Mouse (Mus musculus) small intestine, adult 2 months (tissue): Measurements from ENCODE around the gene Sigmar1. TPM values are rescaled to one million over a fixed set of nuclear protein-coding genes. Genes with fewer than 3 reads are reported as not detected.
"Not testable (repeated sequence)": the region's sequence is repeated elsewhere in the genome, so short reads cannot be mapped to it uniquely, and the experiment has no call there.

ENCODE experiments used
- H3K27ac ChIP-seq: fragments of 200-500 bp; 2 replicates; pipeline ENCODE4 v1.5.1; 2012; ENCODE audit warnings: low read depth, low read length, control low read depth, inconsistent platforms; ENCODE audit not compliant: insufficient read depth
- H3K27me3 ChIP-seq: fragments of 200-500 bp; 2 replicates; pipeline ENCODE4 v1.6.1; 2012; ENCODE audit warnings: mild to moderate bottlenecking, moderate library complexity, low read length, inconsistent platforms; ENCODE audit not compliant: control insufficient read depth, insufficient read depth
- H3K36me3 ChIP-seq: fragments of 200-500 bp; 2 replicates; pipeline ENCODE4 v1.6.1; 2012; ENCODE audit warnings: mild to moderate bottlenecking, low read length, control low read depth, inconsistent platforms; ENCODE audit not compliant: control insufficient read depth, insufficient read depth
- H3K4me1 ChIP-seq: fragments of 200-500 bp; 2 replicates; pipeline ENCODE4 v1.6.1; 2012; ENCODE audit warnings: low read length, inconsistent platforms, mixed read lengths; ENCODE audit not compliant: control insufficient read depth, insufficient read depth, insufficient read length
- H3K4me3 ChIP-seq: fragments of 200-500 bp; 2 replicates; pipeline ENCODE4 v1.5.1; 2012; ENCODE audit warnings: low read depth, mild to moderate bottlenecking, control low read depth, inconsistent platforms, low read length, moderate library complexity
- CTCF ChIP-seq: fragments of 200-500 bp; IDR thresholded peaks from 2 replicates; pipeline ENCODE4 v1.5.1; 2012; ENCODE audit warnings: low read depth, mild to moderate bottlenecking, control low read depth, inconsistent platforms, low read length, moderate library complexity, mixed read lengths; ENCODE audit not compliant: insufficient replicate concordance, insufficient read length; ENCODE audit errors: extremely low read depth
- POLR2A ChIP-seq: fragments of 200-500 bp; IDR thresholded peaks from 2 replicates; pipeline ENCODE4 v1.6.1; 2012; ENCODE audit warnings: low read depth, mild to moderate bottlenecking, control low read depth, inconsistent platforms, low read length, moderate library complexity
- WGBS: fragments of 180-500 bp; shearing (Covaris S2); methylation state at CpG from one replicate; pipeline ENCODE4 v1.1.7; 2018; 5-methylcytosine and 5-hydroxymethylcytosine counted together
- polyA plus RNA-seq: library from polyadenylated mRNA; depleted of rRNA; stranded (reverse); fragments of >200 nt; gene quantifications from 2 replicates; pipeline ENCODE4 v1.2.3, GENCODE M21; 2012

Sigmar1 gene
- polyA plus RNA-seq, 1 experiment = 44.0 TPM

DNA sequence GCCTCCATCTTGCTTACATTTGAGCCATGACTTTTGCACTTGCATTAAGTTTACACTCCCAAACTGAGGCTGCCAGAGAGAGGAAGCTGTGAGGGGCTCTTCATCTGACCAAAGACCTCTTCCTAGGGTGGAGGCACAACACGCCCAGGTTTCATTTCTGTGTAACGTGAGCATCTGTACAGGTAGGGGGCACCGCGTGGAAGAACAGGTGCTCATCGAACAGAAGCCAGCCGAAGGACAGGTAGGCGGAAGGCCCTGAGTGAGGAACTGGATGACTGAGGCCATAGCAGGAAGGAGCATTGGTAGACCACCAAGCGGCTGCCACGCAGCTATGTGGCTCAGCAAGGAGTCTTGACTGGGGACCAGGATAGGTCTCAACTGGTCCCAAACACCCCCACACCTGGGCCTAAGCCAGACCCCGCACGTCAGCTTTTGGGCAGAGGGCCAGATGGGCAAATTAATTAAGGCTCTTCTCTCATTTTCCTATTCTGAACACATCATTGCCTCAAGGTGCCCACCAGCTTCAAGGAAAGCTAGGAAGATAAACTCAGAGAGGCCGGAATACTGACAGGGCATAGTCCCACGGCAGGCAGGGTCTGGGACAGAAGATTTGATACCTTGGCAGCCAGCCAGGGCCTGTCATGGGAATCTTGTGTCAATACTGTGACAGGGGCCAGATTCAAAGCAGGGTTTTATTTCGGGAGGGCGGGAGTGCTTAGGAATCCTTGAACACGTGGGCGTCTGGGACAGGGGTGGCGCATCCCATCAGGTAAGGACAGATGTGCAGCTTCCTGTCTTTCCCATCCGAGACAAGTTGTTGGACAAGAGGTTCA, 49.8 kb downstream of the Sigmar1 start:
- Histone ChIP-seq H3K4me1 (no peaks in the 10 kb centered on the region), H3K27me3 (no peaks in the 10 kb centered on the region; the same call in 1 of the 2 replicates), H3K27ac (no peak overlapping the region), H3K4me3 (no peak overlapping the region), H3K36me3 (no peaks in the 10 kb centered on the region)
- WGBS = 53% methylated on average over 19 of the region's 19 CpGs
- TF ChIP-seq POLR2A = no peak
- TF ChIP-seq CTCF = no peak

GRCm38 (mm10) chr4:41704651-41705050, 51.3 kb downstream of the Sigmar1 start:
- Histone ChIP-seq H3K27ac (no peak overlapping the region), H3K36me3 (no peaks in the 10 kb centered on the region), H3K4me1 (no peaks in the 10 kb centered on the region), H3K27me3 (no peaks in the 10 kb centered on the region; the same call in 1 of the 2 replicates), H3K4me3 (no peak overlapping the region)
- WGBS = 11% methylated on average over 5 of the region's 5 CpGs
- TF ChIP-seq POLR2A (no peak), CTCF (no peak)

GRCm38 (mm10) chr4:41702226-41702625, 53.7 kb downstream of the Sigmar1 start:
- H3K4me1 ChIP-seq, H3K4me3 ChIP-seq, H3K36me3 ChIP-seq, H3K27me3 ChIP-seq, H3K27ac ChIP-seq: not testable (repeated sequence)
- WGBS = 85% methylated on average over 2 of the region's 2 CpGs

- 76% methylated on average over 7 of the region's 8 CpGs for WGBS
- H3K27ac ChIP-seq, H3K4me1 ChIP-seq, H3K27me3 ChIP-seq, H3K4me3 ChIP-seq, H3K36me3 ChIP-seq: not testable (repeated sequence)
These were observed 55.7 kb downstream of the Sigmar1 start for GRCm38 (mm10) chr4:41700224-41700623.

GRCm38 (mm10) chr4:41699783-41700182, 56.2 kb downstream of the Sigmar1 start, which contains the start of gene Il11ra1:
Gene Il11ra1 (plus strand): TSS chr4:41699989.
- not testable (repeated sequence) for H3K4me3 ChIP-seq, H3K27me3 ChIP-seq, H3K27ac ChIP-seq, H3K36me3 ChIP-seq, H3K4me1 ChIP-seq
- WGBS = 82% methylated on average over 10 of the region's 10 CpGs

DNA sequence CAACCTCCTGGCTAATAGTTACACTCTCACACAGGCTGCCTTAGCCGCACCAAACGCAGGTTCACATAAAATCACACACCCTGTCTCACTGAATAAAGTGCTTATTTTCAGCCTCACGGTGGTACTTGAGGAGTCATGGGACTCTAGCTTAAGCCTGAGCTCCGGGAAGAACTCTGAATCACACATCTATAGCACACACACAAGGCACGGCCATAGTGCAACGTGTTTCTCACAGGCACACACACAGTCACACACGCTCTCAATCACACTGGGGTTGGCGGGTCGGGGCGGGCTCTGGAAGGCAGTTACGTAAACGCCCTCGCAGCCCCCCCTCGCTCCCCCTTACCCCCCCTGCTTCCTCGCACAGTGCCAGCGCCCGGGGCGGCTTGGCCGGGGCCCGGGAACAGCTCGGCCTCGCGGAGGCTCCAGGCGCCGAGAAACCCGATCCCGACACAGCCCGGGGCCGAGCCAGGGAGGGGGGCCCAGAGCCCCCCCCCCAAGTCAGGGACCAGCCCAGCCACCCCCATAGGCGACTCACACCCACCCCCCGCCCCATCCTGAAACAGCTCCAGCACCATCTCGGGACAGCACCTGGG, 57.4 kb downstream of the Sigmar1 start:
- H3K27ac ChIP-seq, H3K36me3 ChIP-seq, H3K4me3 ChIP-seq, H3K4me1 ChIP-seq, H3K27me3 ChIP-seq: not testable (repeated sequence)
- WGBS = 12% methylated on average over 27 of the region's 32 CpGs

GRCm38 (mm10) chr4:41696930-41697841, 58.8 kb downstream of the Sigmar1 start, which contains the start of gene Cntfr:
Gene Cntfr (minus strand): TSS chr4:41697089.
- 12% methylated on average over 37 of the region's 40 CpGs for WGBS
- not testable (repeated sequence) for H3K4me1 ChIP-seq, H3K36me3 ChIP-seq, H3K27me3 ChIP-seq, H3K27ac ChIP-seq
- peak within 1 kb of the TSS; percentile 33; the same call in 1 of the 2 replicates for H3K4me3 ChIP-seq
- TF ChIP-seq CTCF = peak; percentile 51

DNA sequence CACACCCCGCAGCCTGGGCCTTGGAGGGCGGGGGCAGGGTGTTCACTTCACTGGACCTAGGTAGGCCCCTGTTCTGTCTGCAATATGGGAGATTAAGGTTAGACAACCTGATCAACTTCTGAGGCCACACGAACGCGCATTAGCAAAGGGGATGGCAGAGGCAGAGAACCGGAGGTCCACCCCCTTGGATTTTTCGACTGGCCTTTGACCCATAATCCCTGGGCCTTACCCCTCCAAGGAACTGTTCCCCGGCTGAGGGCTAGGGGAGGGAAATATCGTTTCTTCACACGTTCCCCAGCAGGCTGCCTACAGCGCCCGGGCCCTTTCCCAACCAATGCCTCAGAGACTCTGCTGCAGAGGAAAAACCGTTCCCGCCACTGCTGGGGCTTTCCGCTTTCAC, 59.5 kb downstream of the Sigmar1 start:
- H3K36me3 ChIP-seq, H3K27me3 ChIP-seq, H3K4me1 ChIP-seq, H3K27ac ChIP-seq, H3K4me3 ChIP-seq: not testable (repeated sequence)
- WGBS = 7% methylated on average over 14 of the region's 15 CpGs

GRCm38 (mm10) chr4:41695800-41696199, 60.2 kb downstream of the Sigmar1 start:
- H3K27ac ChIP-seq, H3K27me3 ChIP-seq, H3K4me3 ChIP-seq, H3K4me1 ChIP-seq, H3K36me3 ChIP-seq: not testable (repeated sequence)
- WGBS = 6% methylated on average over 17 of the region's 38 CpGs

DNA sequence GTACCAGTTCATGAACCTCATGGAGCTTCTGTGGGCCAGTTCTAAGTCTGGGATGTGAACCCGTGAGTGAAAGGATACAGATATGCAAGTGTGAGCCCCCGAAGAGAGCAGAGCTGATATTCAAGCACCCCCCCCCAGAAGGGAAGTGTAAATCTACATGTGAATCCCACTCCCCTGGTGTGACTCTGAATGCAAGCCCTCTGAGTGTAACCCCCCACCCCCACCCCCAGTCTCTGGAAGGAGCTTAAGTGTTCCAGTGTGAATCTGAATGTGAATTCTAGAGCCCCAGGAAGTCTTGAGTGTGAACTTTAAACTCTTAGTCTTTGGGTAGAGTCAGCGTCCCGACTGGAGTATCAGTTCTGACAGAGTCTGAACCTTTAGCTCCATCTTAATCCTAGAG, 62.4 kb downstream of the Sigmar1 start:
- H3K36me3 ChIP-seq, H3K27me3 ChIP-seq, H3K4me3 ChIP-seq, H3K4me1 ChIP-seq, H3K27ac ChIP-seq: not testable (repeated sequence)
- 16% methylated on average over 4 of the region's 4 CpGs for WGBS
